Mouse (Mus musculus): ENCODE results near the gene Vdac2. TPM values are rescaled to one million over a fixed set of nuclear protein-coding genes. Genes with fewer than 3 reads are reported as not detected.

The Vdac2 gene
- 312 and 315 TPM in 2 replicates for polyA plus RNA-seq (2014; fragmentation: Nextera tagmentation; extraction: Ambion mirVana)

DNA sequence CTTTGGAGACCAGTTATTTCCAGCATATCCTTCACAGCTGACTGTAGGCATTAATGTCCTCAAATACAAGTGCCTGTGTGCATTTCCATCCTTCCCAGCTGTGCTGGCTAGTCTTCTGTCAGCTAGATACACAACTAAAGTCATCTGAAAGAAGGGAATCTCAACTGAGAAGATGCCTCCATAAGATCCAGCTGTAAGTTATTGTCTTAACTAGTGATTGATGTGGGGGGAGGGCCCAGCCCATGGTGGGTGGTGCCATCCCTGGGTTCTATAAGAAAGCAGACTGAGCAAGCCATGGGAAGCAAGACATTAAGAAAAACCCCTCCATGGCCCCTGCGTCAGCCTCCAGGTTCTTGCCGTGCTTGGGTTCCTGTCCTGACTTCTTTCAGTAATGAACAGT is at the start of gene Vdac2:
Gene Vdac2 (plus strand): TSS at position 301 of the 400 bp plus-strand sequence.
- DNase-seq (ENCODE audit: low spot score, missing footprints) (no peak), ATAC-seq (ENCODE audit: low FRiP score) (no peak)
- no peak within 1 kb of the TSS for H3K27ac ChIP-seq (ENCODE audit: low read depth, low read length)
- no peaks in the 10 kb centered on the region for H3K27me3 ChIP-seq (ENCODE audit: control insufficient read depth, insufficient read depth, low read length)
- no peaks in the 10 kb centered on the region for H3K36me3 ChIP-seq (ENCODE audit: control insufficient read depth, insufficient read depth, low read length)
- no peaks in the 10 kb centered on the region for H3K9me3 ChIP-seq (ENCODE audit: control insufficient read depth, low read length)
- no peak within 1 kb of the TSS for H3K9ac ChIP-seq (ENCODE audit: low read length)
- H3K4me3 ChIP-seq (ENCODE audit: low read depth, low read length): no peak within 1 kb of the TSS
- no peak within 1 kb of the TSS for H3K4me2 ChIP-seq
- WGBS: 89% methylated on average over 2 of the region's 2 CpGs
- H3K4me1 ChIP-seq (ENCODE audit: control insufficient read depth, insufficient read depth, low read length): no peaks in the 10 kb centered on the region

DNA sequence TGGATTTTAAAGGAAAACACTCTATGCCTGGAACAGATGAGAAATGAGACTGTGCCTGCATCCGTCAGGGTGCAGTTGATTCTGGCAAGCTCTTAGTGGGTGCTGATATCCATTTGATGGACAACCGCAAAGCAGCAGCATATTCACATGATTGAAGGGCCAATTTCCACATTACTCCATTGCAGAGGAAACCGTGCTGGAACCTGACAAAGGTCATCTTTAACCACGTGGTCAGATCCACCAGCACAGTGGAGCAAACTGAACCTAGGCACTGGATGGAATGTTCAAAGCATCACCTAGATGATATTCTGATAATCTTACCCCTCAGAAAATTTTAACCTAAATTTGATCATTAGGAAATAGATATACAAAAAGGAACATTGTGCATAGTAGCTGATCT is 48.8 kb upstream of the Vdac2 start:
- H3K9me3 ChIP-seq (ENCODE audit: control insufficient read depth, low read length): no peaks in the 10 kb centered on the region
- ATAC-seq (ENCODE audit: low FRiP score) (no peak), DNase-seq (ENCODE audit: low spot score, missing footprints) (no peak)
- H3K36me3 ChIP-seq (ENCODE audit: control insufficient read depth, insufficient read depth, low read length): peaks cover 9% of the 10 kb centered on the region; the same call in 1 of the 2 replicates
- no peak overlapping the region for H3K27ac ChIP-seq (ENCODE audit: low read depth, low read length)
- H3K4me1 ChIP-seq (ENCODE audit: control insufficient read depth, insufficient read depth, low read length): no peaks in the 10 kb centered on the region
- no peak overlapping the region for H3K4me2 ChIP-seq
- no peak overlapping the region for H3K9ac ChIP-seq (ENCODE audit: low read length)
- 95% methylated on average over 4 of the region's 4 CpGs for WGBS
- no peaks in the 10 kb centered on the region for H3K27me3 ChIP-seq (ENCODE audit: control insufficient read depth, insufficient read depth, low read length)
- no peak overlapping the region for H3K4me3 ChIP-seq (ENCODE audit: low read depth, low read length)

DNA sequence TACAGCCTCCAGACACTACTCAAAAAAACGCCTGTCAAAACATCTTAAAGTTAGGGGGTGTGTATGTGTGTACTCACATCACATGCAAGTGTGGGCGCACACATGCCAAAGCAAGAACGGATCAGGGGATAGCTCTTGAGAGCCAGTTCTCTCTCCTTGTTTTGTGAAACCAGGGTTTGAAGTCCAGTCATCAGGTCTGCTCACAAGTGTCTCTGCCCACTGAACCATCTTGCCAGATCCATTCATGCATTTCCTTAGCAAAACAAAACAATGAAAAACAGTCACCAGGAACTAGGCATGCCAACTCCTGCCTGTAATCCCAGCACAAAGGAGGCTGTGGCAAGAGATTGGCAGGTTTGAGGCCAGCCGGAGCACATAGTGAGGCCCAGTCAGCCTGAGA is 38.5 kb upstream of the Vdac2 start:
- Histone ChIP-seq H3K4me1 (ENCODE audit: control insufficient read depth, insufficient read depth, low read length) (no peaks in the 10 kb centered on the region), H3K27ac (ENCODE audit: low read depth, low read length) (no peak overlapping the region), H3K4me3 (ENCODE audit: low read depth, low read length) (no peak overlapping the region), H3K9ac (ENCODE audit: low read length) (no peak overlapping the region), H3K4me2 (no peak overlapping the region), H3K9me3 (ENCODE audit: control insufficient read depth, low read length) (no peaks in the 10 kb centered on the region), H3K36me3 (ENCODE audit: control insufficient read depth, insufficient read depth, low read length) (no peaks in the 10 kb centered on the region; the same call in 1 of the 2 replicates), H3K27me3 (ENCODE audit: control insufficient read depth, insufficient read depth, low read length) (no peaks in the 10 kb centered on the region)
- WGBS: 61% methylated on average over 4 of the region's 4 CpGs
- ATAC-seq (ENCODE audit: low FRiP score): no peak
- no peak for DNase-seq (ENCODE audit: low spot score, missing footprints)

DNA sequence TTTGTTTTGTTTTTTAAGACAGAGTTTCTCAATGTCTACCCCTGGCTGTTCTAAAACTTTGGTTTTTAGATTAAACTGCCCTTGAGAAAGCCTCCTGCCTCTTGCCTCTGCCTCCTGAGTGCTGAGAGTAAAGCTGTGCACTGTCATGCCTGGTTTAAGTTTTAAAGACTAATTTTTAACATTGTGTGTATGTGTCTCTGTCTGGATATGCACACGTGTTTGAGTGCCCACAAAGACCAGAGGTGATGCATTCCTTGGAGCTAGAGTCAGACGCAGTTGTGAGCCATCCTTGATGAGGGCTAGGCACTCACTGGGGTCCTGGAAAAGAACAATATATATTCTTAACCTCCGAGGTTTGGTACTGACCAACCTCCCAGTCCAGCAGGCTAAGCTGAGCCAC is 37.7 kb upstream of the Vdac2 start:
- WGBS: 80% methylated on average over 3 of the region's 3 CpGs
- no peaks in the 10 kb centered on the region for H3K9me3 ChIP-seq (ENCODE audit: control insufficient read depth, low read length)
- H3K36me3 ChIP-seq (ENCODE audit: control insufficient read depth, insufficient read depth, low read length): no peaks in the 10 kb centered on the region; the same call in 1 of the 2 replicates

DNA sequence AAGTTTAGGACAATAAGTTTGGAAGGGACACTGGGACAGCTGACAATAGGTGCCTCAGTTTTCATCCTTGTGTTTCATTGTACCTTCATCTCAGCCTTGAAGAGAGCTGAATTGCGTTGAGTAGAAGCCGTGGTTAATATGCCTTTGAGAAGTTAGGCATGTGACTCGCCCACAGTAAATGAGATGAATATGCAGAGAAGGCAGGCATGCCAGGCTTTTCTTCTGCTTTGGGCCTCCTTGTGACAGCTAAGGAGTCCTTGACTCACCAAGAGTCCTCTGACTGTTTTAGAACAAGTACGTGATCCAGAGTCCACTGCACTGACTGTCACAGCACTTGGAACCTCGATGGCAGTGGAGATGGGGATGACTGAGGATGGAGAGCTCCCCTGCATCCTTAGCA is 36.9 kb upstream of the Vdac2 start:
- no peak overlapping the region for H3K4me3 ChIP-seq (ENCODE audit: low read depth, low read length)
- H3K36me3 ChIP-seq (ENCODE audit: control insufficient read depth, insufficient read depth, low read length): no peaks in the 10 kb centered on the region; the same call in 1 of the 2 replicates
- WGBS: 93% methylated on average over 5 of the region's 5 CpGs
- no peaks in the 10 kb centered on the region for H3K27me3 ChIP-seq (ENCODE audit: control insufficient read depth, insufficient read depth, low read length)
- DNase-seq (ENCODE audit: low spot score, missing footprints): no peak
- ATAC-seq (ENCODE audit: low FRiP score): no peak
- H3K9ac ChIP-seq (ENCODE audit: low read length): no peak overlapping the region
- H3K4me2 ChIP-seq: no peak overlapping the region
- no peaks in the 10 kb centered on the region for H3K9me3 ChIP-seq (ENCODE audit: control insufficient read depth, low read length)
- H3K27ac ChIP-seq (ENCODE audit: low read depth, low read length): no peak overlapping the region
- H3K4me1 ChIP-seq (ENCODE audit: control insufficient read depth, insufficient read depth, low read length): no peaks in the 10 kb centered on the region

More for the DNA sequence above, 37.7 kb upstream of the Vdac2 start:
- no peak overlapping the region for H3K9ac ChIP-seq (ENCODE audit: low read length)
- no peaks in the 10 kb centered on the region for H3K27me3 ChIP-seq (ENCODE audit: control insufficient read depth, insufficient read depth, low read length)
- ATAC-seq (ENCODE audit: low FRiP score) (no peak), DNase-seq (ENCODE audit: low spot score, missing footprints) (no peak)
- no peak overlapping the region for H3K27ac ChIP-seq (ENCODE audit: low read depth, low read length)
- H3K4me1 ChIP-seq (ENCODE audit: control insufficient read depth, insufficient read depth, low read length): no peaks in the 10 kb centered on the region
- no peak overlapping the region for H3K4me3 ChIP-seq (ENCODE audit: low read depth, low read length)
- no peak overlapping the region for H3K4me2 ChIP-seq

DNA sequence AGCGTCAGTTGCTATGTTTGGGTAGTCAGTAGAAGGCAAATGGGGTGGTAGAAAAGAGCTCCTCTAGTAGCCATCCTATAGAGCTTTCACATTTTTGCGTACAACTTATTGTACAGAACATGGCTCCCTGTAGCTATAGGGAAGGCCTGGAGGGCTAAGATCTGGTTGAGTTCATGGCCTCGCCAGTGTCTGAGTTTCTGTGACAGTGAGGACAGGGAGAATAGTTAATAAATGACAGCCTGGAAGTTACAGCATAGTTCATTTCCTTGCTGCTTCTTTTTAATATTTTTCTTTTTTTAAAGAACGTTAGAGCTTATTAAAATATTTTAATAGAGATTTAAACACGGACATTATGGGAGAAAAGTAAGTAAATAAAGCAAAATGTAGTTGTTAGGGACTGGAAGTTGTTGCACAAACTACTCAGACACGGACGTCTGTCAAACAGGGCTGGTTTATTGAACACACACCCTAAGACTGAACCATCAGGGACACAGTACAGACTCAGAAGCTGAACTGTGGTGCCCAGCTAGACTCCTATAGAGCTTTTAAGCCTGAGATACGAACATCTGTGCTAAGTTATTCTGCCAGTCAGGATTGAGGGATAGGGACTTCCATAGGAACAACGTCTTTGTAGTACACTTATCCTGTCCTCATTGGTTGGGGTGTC is 34.3 kb upstream of the Vdac2 start:
- Histone ChIP-seq H3K27me3 (ENCODE audit: control insufficient read depth, insufficient read depth, low read length) (no peaks in the 10 kb centered on the region), H3K9me3 (ENCODE audit: control insufficient read depth, low read length) (no peaks in the 10 kb centered on the region), H3K9ac (ENCODE audit: low read length) (no peak overlapping the region), H3K27ac (ENCODE audit: low read depth, low read length) (no peak overlapping the region), H3K4me2 (no peak overlapping the region), H3K36me3 (ENCODE audit: control insufficient read depth, insufficient read depth, low read length) (peaks cover 2% of the 10 kb centered on the region; the same call in 1 of the 2 replicates), H3K4me1 (ENCODE audit: control insufficient read depth, insufficient read depth, low read length) (no peaks in the 10 kb centered on the region), H3K4me3 (ENCODE audit: low read depth, low read length) (no peak overlapping the region)
- 92% methylated on average over 9 of the region's 9 CpGs for WGBS
- ATAC-seq (ENCODE audit: low FRiP score): no peak
- DNase-seq (ENCODE audit: low spot score, missing footprints): no peak

DNA sequence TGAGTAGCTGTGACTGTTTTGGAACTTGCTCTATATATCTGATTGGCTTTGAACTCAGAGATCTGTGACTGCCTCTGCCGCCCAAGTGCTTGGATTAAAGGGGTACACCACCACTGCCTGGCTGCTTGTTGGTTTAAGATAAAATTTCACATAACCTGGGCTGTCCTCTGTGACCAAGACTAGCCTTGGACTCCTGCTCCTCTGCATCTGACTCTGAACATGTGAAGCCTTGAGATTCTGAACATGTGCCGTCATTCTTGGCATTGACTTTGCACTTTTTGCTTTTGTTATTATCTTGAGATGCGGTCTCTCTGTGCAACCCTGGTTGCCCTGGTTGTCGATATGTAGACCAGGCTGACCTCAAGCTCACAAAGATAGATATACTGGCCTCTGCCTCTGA is 33.3 kb upstream of the Vdac2 start:
- no peak for ATAC-seq (ENCODE audit: low FRiP score)
- WGBS: 93% methylated on average over 4 of the region's 4 CpGs
- Histone ChIP-seq H3K4me3 (ENCODE audit: low read depth, low read length) (no peak overlapping the region), H3K27me3 (ENCODE audit: control insufficient read depth, insufficient read depth, low read length) (no peaks in the 10 kb centered on the region), H3K27ac (ENCODE audit: low read depth, low read length) (no peak overlapping the region), H3K9me3 (ENCODE audit: control insufficient read depth, low read length) (no peaks in the 10 kb centered on the region), H3K36me3 (ENCODE audit: control insufficient read depth, insufficient read depth, low read length) (peaks cover 2% of the 10 kb centered on the region; the same call in 1 of the 2 replicates), H3K9ac (ENCODE audit: low read length) (no peak overlapping the region), H3K4me2 (no peak overlapping the region), H3K4me1 (ENCODE audit: control insufficient read depth, insufficient read depth, low read length) (no peaks in the 10 kb centered on the region)
- no peak for DNase-seq (ENCODE audit: low spot score, missing footprints)

DNA sequence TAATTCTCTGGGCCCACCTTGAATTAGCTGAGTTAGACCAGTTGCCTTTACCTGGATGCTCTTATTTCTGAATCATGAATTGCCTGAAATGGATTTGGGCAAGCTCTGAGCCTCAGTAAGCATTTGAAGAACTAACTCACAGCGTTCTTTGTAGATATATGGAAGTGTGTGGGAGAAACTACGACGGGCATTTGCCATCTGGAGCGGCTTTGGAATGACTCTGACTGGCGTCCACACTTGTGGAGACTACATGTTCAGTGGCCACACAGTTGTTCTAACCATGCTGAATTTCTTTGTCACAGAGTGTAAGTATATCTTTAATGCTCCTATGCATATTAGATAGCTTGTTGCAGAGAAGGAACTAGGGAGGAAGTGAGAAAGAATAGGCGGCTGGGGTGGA is 32.8 kb upstream of the Vdac2 start:
- 96% methylated on average over 6 of the region's 6 CpGs for WGBS
- no peak for ATAC-seq (ENCODE audit: low FRiP score)
- peaks cover 2% of the 10 kb centered on the region; the same call in 1 of the 2 replicates for H3K36me3 ChIP-seq (ENCODE audit: control insufficient read depth, insufficient read depth, low read length)

DNA sequence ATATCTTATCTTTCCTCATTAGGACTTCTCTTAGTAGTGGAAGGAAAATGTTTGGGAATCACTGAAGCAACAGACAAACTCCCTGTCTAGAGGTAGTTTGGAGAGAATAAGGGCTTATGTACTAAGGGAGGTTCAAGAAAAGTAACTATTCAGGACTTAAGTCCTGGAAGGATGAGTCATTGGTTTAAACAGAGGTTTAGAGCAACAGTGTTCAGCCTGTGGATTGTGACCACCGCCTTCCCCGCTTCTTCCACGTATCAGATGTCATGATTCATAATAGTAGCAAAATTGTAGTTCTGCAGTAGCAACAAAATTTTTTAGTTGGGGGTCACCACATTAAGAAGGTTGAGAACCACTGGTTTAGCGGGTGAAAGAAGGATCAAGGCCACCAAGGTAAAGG is 24.4 kb upstream of the Vdac2 start:
- no peak overlapping the region for H3K4me2 ChIP-seq
- H3K4me1 ChIP-seq (ENCODE audit: control insufficient read depth, insufficient read depth, low read length): no peaks in the 10 kb centered on the region
- H3K27ac ChIP-seq (ENCODE audit: low read depth, low read length): no peak overlapping the region
- DNase-seq (ENCODE audit: low spot score, missing footprints) (no peak), ATAC-seq (ENCODE audit: low FRiP score) (no peak)
- H3K9me3 ChIP-seq (ENCODE audit: control insufficient read depth, low read length): no peaks in the 10 kb centered on the region
- no peak overlapping the region for H3K9ac ChIP-seq (ENCODE audit: low read length)
- H3K4me3 ChIP-seq (ENCODE audit: low read depth, low read length): no peak overlapping the region
- 96% methylated on average over 4 of the region's 4 CpGs for WGBS
- H3K36me3 ChIP-seq (ENCODE audit: control insufficient read depth, insufficient read depth, low read length): no peaks in the 10 kb centered on the region
- H3K27me3 ChIP-seq (ENCODE audit: control insufficient read depth, insufficient read depth, low read length): no peaks in the 10 kb centered on the region

More for the DNA sequence above, 32.8 kb upstream of the Vdac2 start:
- H3K27me3 ChIP-seq (ENCODE audit: control insufficient read depth, insufficient read depth, low read length): no peaks in the 10 kb centered on the region
- H3K4me3 ChIP-seq (ENCODE audit: low read depth, low read length): no peak overlapping the region
- H3K27ac ChIP-seq (ENCODE audit: low read depth, low read length): no peak overlapping the region
- H3K9me3 ChIP-seq (ENCODE audit: control insufficient read depth, low read length): no peaks in the 10 kb centered on the region
- H3K4me2 ChIP-seq: no peak overlapping the region
- H3K9ac ChIP-seq (ENCODE audit: low read length): no peak overlapping the region
- DNase-seq (ENCODE audit: low spot score, missing footprints): no peak
- no peaks in the 10 kb centered on the region for H3K4me1 ChIP-seq (ENCODE audit: control insufficient read depth, insufficient read depth, low read length)

Measured in midbrain, embryonic 11.5 days (tissue).